Mouse (Mus musculus) stomach, postnatal 0 days (tissue): ENCODE measurements around the gene Rnf43. TPM values are rescaled to one million over a fixed set of nuclear protein-coding genes. Genes with fewer than 3 reads are reported as not detected.

ENCODE experiments used
- ATAC-seq: fragments of 200-750 bp; cut with Nextera tagmentation; 2 replicates; pipeline ENCODE4 v1.8.0; 2017; ENCODE audit not compliant: low FRiP score, low TSS enrichment
- DNase-seq: peaks from one replicate; pipeline ENCODE4 v3.0.0-alpha.2; 2016; ENCODE audit warnings: low spot score
- H3K27ac ChIP-seq: fragments of 300-500 bp; sonication (generic); replicated peaks from 2 replicates; pipeline ENCODE4 v1.5.1; 2014; ENCODE audit warnings: mild to moderate bottlenecking, control low read depth
- H3K27me3 ChIP-seq: fragments of 300-500 bp; sonication (generic); 2 replicates; pipeline ENCODE4 v1.6.1; 2014; ENCODE audit warnings: low read length; ENCODE audit not compliant: control insufficient read depth, insufficient read depth
- H3K36me3 ChIP-seq: fragments of 300-500 bp; sonication (generic); 2 replicates; pipeline ENCODE4 v1.6.1; 2014; ENCODE audit warnings: low read length, mixed read lengths; ENCODE audit not compliant: control insufficient read depth, insufficient read depth
- H3K4me1 ChIP-seq: fragments of 300-500 bp; sonication (generic); replicated peaks from 2 replicates; pipeline ENCODE4 v1.6.1; 2014; ENCODE audit warnings: antibody characterized with exemption; ENCODE audit not compliant: control insufficient read depth, insufficient read depth
- H3K4me2 ChIP-seq: fragments of 300-500 bp; sonication (generic); replicated peaks from 2 replicates; pipeline ENCODE4 v1.6.1; 2014; ENCODE audit warnings: low read depth, mild to moderate bottlenecking, control low read depth, moderate library complexity
- H3K4me3 ChIP-seq: fragments of 300-500 bp; sonication (generic); 2 replicates; pipeline ENCODE4 v1.5.1; 2014; ENCODE audit warnings: low read depth, low read length, control low read depth
- H3K9ac ChIP-seq: fragments of 300-500 bp; sonication (generic); 2 replicates; pipeline ENCODE4 v1.6.1; 2014; ENCODE audit warnings: mild to moderate bottlenecking, low read length, control low read depth, mixed read lengths
- H3K9me3 ChIP-seq: fragments of 300-500 bp; sonication (generic); 2 replicates; pipeline ENCODE4 v1.6.1; 2016; ENCODE audit warnings: low read length; ENCODE audit not compliant: control insufficient read depth
- CTCF ChIP-seq: IDR thresholded peaks from 2 replicates; pipeline ENCODE4 v1.5.1; 2016; ENCODE audit warnings: antibody characterized with exemption, low read depth, mild to moderate bottlenecking, moderate library complexity
- EP300 ChIP-seq: optimal IDR thresholded peaks from 2 replicates; pipeline ENCODE3; 2016; ENCODE audit warnings: antibody characterized with exemption
- WGBS: fragments of 180-500 bp; shearing (Covaris S2); extraction: QIAGEN DNeasy Blood & Tissue Kit; methylation state at CpG from one replicate; pipeline ENCODE4 v1.1.7; 2014; 5-methylcytosine and 5-hydroxymethylcytosine counted together
- polyA plus RNA-seq: library from polyadenylated mRNA; unstranded; fragments of >200 nt; fragmentation: Nextera tagmentation; extraction: Ambion mirVana; gene quantifications from 2 replicates; pipeline ENCODE4 v1.2.1, GENCODE M21; 2015

Gene Rnf43
- polyA plus RNA-seq, 1 experiment from 2014 or later: 6.6 TPM

- H3K4me3 ChIP-seq: no peak overlapping the region
- DNase-seq: no peak
- ATAC-seq: no peak
- H3K36me3 ChIP-seq: no peaks in the 10 kb centered on the region
- TF ChIP-seq CTCF (no peak), EP300 (no peak)
- H3K4me2 ChIP-seq: no peak overlapping the region
- no peak overlapping the region for H3K9ac ChIP-seq
- H3K4me1 ChIP-seq: no peaks in the 10 kb centered on the region
- no peaks in the 10 kb centered on the region for H3K27me3 ChIP-seq
- WGBS: 71% methylated on average over 4 of the region's 4 CpGs
- no peaks in the 10 kb centered on the region for H3K9me3 ChIP-seq
- H3K27ac ChIP-seq: no peak overlapping the region
These were observed 35.6 kb downstream of the Rnf43 start for GRCm38 (mm10) chr11:87698126-87698525.

- Histone ChIP-seq H3K36me3 (no peaks in the 10 kb centered on the region), H3K4me2 (no peak overlapping the region), H3K4me3 (no peak overlapping the region), H3K9ac (no peak overlapping the region), H3K9me3 (no peaks in the 10 kb centered on the region), H3K4me1 (no peaks in the 10 kb centered on the region), H3K27me3 (no peaks in the 10 kb centered on the region), H3K27ac (no peak overlapping the region)
- WGBS: 74% methylated on average over 6 of the region's 6 CpGs
- ATAC-seq (no peak), DNase-seq (no peak)
- no peak for TF ChIP-seq EP300
- no peak for TF ChIP-seq CTCF
These were observed 38.6 kb downstream of the Rnf43 start for GRCm38 (mm10) chr11:87701108-87701507.

- no peak for ATAC-seq
- Histone ChIP-seq H3K4me2 (no peak overlapping the region), H3K36me3 (no peaks in the 10 kb centered on the region), H3K4me3 (no peak overlapping the region), H3K9me3 (no peaks in the 10 kb centered on the region), H3K27me3 (no peaks in the 10 kb centered on the region), H3K4me1 (no peaks in the 10 kb centered on the region), H3K9ac (no peak overlapping the region), H3K27ac (peak overlapping the region; percentile 56; the same call in 1 of the 2 replicates)
- DNase-seq: no peak
- 53% methylated on average over 14 of the region's 14 CpGs for WGBS
- TF ChIP-seq EP300 (no peak), CTCF (no peak)
These were observed 39.5 kb downstream of the Rnf43 start for GRCm38 (mm10) chr11:87701877-87702620.

- no peak overlapping the region for H3K27ac ChIP-seq
- H3K9ac ChIP-seq: no peak overlapping the region
- no peak overlapping the region for H3K4me3 ChIP-seq
- ATAC-seq (no peak), DNase-seq (no peak)
- H3K4me1 ChIP-seq: no peaks in the 10 kb centered on the region
- TF ChIP-seq CTCF (no peak), EP300 (no peak)
- H3K4me2 ChIP-seq: no peak overlapping the region
- no peaks in the 10 kb centered on the region for H3K36me3 ChIP-seq
- no peaks in the 10 kb centered on the region for H3K9me3 ChIP-seq
- WGBS: 66% methylated on average over 5 of the region's 5 CpGs
- no peaks in the 10 kb centered on the region for H3K27me3 ChIP-seq
These were observed 41.1 kb downstream of the Rnf43 start for GRCm38 (mm10) chr11:87703654-87704053.

- no peak overlapping the region for H3K4me2 ChIP-seq
- no peaks in the 10 kb centered on the region for H3K9me3 ChIP-seq
- no peak overlapping the region for H3K27ac ChIP-seq
- peak; percentile 45 for DNase-seq
- TF ChIP-seq CTCF (no peak), EP300 (no peak)
- no peak for ATAC-seq
- 59% methylated on average over 9 of the region's 9 CpGs for WGBS
- H3K4me1 ChIP-seq: no peaks in the 10 kb centered on the region
- no peak overlapping the region for H3K9ac ChIP-seq
- H3K4me3 ChIP-seq: no peak overlapping the region
- H3K36me3 ChIP-seq: no peaks in the 10 kb centered on the region
- H3K27me3 ChIP-seq: no peaks in the 10 kb centered on the region
These were observed 41.8 kb downstream of the Rnf43 start for GRCm38 (mm10) chr11:87704289-87704688.

- H3K4me1 ChIP-seq: 0 out of 2 replicates have a peak, but pooled peaks cover 2% of the 10 kb centered on the region
- no peaks in the 10 kb centered on the region for H3K36me3 ChIP-seq
- H3K27ac ChIP-seq: no peak overlapping the region
- H3K4me2 ChIP-seq: no peak overlapping the region
- no peak overlapping the region for H3K4me3 ChIP-seq
- H3K9ac ChIP-seq: no peak overlapping the region
- H3K9me3 ChIP-seq: no peaks in the 10 kb centered on the region
- no peak for TF ChIP-seq CTCF
- no peak for TF ChIP-seq EP300
- 53% methylated on average over 8 of the region's 8 CpGs for WGBS
- DNase-seq: no peak
- H3K27me3 ChIP-seq: no peaks in the 10 kb centered on the region
- no peak for ATAC-seq
These were observed 45.0 kb downstream of the Rnf43 start for GRCm38 (mm10) chr11:87707570-87707969.
